Mouse (Mus musculus): ENCODE data around the gene A830005F24Rik.

DNA sequence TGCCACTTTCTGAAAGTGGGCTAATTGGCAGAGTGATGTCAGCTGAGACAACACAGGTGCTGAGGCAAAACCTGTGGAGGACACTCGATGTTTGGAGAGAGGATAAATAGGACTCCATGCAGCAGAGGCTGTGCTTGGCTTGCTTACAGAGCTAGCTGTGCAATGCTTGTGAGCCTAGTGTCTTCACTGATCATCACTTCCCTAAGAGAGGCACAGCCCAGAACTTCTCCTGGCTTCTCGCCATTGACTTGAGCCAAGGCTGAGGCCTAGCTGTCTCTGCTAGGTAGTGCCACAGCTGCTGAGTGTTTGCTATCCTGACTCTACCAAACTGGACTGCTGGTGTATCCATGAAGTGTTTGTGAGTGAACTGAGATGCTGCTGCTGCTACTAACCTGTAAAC, 17.3 kb downstream of the A830005F24Rik start:
- TF ChIP-seq EP300 (optimal IDR thresholded peaks at IDR 0.05) (no peak), CTCF (IDR thresholded peaks at IDR 0.05; ENCODE audit: low read depth) (no peak)

All from stomach, postnatal 0 days (tissue).